Mouse (Mus musculus): Measurements from ENCODE around the gene Neurl1b. TPM values are rescaled to one million over a fixed set of nuclear protein-coding genes. Genes with fewer than 3 reads are reported as not detected.

Neurl1b gene
- polyA plus RNA-seq, 1 experiment, result not detected

DNA sequence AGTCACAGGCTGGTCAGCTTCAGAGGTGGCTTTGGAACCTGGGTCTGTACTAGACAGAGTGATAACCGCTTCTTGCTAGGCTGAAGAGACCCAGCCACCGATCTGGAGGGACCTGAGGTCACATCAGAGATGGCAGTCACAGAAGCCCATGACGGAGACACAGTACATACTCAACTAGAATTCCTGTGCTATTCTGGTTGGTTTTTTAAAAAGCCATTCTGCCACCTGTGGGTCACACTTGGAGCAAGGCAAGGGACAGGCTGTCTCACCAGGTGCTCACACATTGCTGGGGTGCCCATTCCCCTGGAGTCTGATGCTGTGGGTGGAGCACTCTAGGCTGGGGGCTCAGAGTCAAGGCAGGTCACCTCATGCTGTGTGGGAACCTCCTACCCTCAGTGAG is 1.5 kb downstream of the Neurl1b start:
- H3K4me3 ChIP-seq (ENCODE audit: insufficient read depth, low read depth, low read length), result peak overlapping the region; percentile 71
- H3K4me1 ChIP-seq (ENCODE audit: control insufficient read depth, insufficient read depth, low read length), result peaks cover 32% of the 10 kb centered on the region
- peak overlapping the region; percentile 28; the same call in 1 of the 2 replicates for H3K27ac ChIP-seq (ENCODE audit: insufficient read depth, low read depth, low read length)
- no peak for TF ChIP-seq POLR2A (IDR thresholded peaks at IDR 0.05; ENCODE audit: insufficient read depth, low read depth, low read length)
- TF ChIP-seq CTCF (IDR thresholded peaks at IDR 0.05; ENCODE audit: insufficient read depth, low read depth, low read length), result no peak
- WGBS, result 41% methylated on average over 3 of the region's 3 CpGs

DNA sequence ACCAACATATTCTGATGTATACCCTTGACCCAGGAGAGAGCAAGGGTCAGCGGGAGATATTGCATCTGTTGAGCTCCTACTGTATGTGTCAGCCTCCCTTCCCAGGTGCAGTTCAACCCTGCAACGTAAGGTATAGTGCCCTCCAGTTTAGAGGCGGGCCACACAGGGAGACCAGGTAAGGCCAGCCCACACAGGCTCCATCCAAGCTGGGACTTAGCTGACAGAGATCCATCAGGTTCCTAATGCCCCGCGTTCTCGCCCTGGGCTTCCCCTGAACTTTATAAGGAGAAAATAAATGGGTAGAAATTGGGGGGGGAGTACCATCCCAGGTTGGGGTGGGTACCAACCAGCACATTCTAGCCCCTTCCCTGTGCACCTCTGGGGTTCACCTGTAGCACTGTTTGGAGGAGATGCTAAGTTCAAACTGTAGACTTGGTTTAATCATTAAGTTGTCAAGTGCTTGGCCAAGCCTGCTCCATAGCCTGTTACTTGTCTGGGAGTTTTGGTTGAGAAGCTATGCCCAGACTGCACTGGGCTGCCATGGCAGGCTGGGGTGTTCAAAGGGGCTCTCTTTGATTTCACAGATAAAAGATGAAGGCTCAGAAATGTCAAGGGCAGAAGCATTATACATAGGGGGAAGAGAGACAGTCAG is 3.3 kb downstream of the Neurl1b start:
- WGBS, result 92% methylated on average over 6 of the region's 6 CpGs
- TF ChIP-seq CTCF (IDR thresholded peaks at IDR 0.05; ENCODE audit: insufficient read depth, low read depth, low read length), result no peak
- H3K4me1 ChIP-seq (ENCODE audit: control insufficient read depth, insufficient read depth, low read length), result peaks cover 37% of the 10 kb centered on the region
- H3K27ac ChIP-seq (ENCODE audit: insufficient read depth, low read depth, low read length), result no peak overlapping the region
- H3K4me3 ChIP-seq (ENCODE audit: insufficient read depth, low read depth, low read length), result no peak overlapping the region

DNA sequence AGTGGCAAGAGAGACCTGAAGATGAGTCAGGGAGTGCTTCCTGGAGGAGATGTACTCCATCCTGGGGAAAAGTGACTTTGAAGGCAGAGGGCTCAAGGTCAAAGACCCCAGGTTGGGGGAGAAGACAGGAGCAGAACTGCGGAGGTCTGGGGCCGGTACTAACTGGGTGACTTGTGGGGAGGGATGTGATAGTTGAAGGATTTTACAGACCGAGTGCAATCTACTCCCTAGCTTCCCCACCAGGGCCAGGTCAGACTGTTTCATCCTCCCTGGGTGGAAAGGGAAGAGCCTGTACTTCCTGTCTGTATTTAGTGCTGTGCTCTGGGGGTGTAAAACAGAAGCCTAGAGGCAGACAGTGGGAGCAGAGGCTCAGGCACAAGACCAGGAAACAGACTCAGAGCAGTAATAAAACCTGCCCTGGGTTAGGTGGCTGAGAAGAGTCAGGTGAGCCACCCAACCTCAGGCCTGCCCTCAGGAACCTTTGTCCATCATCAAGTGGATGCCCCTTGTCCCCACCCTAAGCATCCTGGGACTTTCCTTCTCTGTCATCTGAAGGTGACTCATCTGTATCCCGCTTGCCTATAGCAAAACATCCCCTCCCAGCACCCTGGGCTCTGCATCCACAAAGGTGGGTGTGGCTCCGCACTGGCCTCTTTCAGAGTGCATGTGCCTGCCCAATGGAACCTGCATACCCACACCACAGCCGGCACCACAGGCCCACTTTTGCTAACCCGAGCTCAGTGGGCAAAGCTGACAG is 6.0 kb downstream of the Neurl1b start:
- WGBS, result 63% methylated on average over 7 of the region's 7 CpGs
- Histone ChIP-seq H3K27ac (ENCODE audit: insufficient read depth, low read depth, low read length) (peak overlapping the region; percentile 56), H3K4me1 (ENCODE audit: control insufficient read depth, insufficient read depth, low read length) (peaks cover 53% of the 10 kb centered on the region), H3K4me3 (ENCODE audit: insufficient read depth, low read depth, low read length) (no peak overlapping the region)
- TF ChIP-seq POLR2A (IDR thresholded peaks at IDR 0.05; ENCODE audit: insufficient read depth, low read depth, low read length) (no peak), CTCF (IDR thresholded peaks at IDR 0.05; ENCODE audit: insufficient read depth, low read depth, low read length) (0 out of 2 replicates have a peak, but pooled peaks have one; percentile 5)

DNA sequence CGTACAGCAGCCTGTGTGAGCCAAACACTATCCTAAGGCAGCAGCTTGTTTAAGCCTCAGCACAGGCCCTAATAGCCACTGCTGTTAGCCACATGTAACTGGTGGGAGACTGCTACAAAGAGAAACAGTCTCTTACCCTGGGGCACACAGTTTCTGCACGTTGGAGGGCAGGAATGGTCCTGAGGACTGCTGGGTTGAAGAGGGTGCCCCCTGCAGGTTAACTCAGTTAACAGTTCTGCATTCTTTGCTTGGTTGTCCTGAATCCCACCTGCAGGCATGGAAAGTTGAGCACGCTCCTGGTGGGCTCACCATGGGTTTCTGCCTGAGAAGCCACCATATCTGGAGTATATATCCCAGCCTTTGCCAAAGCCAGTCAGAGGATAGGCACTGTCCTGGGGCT is 6.9 kb downstream of the Neurl1b start:
- 41% methylated on average over 3 of the region's 3 CpGs for WGBS
- Histone ChIP-seq H3K27ac (ENCODE audit: insufficient read depth, low read depth, low read length) (no peak overlapping the region), H3K4me3 (ENCODE audit: insufficient read depth, low read depth, low read length) (no peak overlapping the region), H3K4me1 (ENCODE audit: control insufficient read depth, insufficient read depth, low read length) (peaks cover 52% of the 10 kb centered on the region)
- TF ChIP-seq POLR2A (IDR thresholded peaks at IDR 0.05; ENCODE audit: insufficient read depth, low read depth, low read length) (no peak), CTCF (IDR thresholded peaks at IDR 0.05; ENCODE audit: insufficient read depth, low read depth, low read length) (peak; percentile 48; the same call in 1 of the 2 replicates)

DNA sequence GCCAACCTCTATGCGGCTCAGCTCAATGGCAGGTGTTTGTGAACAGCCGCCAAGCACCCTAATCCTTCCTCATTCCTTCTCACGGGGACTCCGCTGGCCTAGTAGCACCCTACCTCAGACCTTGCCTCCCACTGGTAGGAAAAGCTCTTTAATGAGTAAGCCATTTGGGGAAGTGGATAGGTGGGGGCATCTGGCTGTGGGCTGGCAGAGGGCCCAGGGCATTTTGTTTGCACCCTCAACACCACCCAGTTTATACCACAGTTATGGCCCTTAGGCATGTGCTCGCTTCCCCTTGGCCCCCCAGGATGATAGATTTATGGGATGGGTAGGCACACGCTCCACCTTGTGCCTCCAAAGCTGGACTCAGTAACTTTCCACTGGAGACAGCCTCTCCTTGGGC is 7.8 kb downstream of the Neurl1b start:
- H3K27ac ChIP-seq (ENCODE audit: insufficient read depth, low read depth, low read length), result no peak overlapping the region
- peaks cover 50% of the 10 kb centered on the region for H3K4me1 ChIP-seq (ENCODE audit: control insufficient read depth, insufficient read depth, low read length)
- H3K4me3 ChIP-seq (ENCODE audit: insufficient read depth, low read depth, low read length), result no peak overlapping the region
- WGBS, result 86% methylated on average over 6 of the region's 6 CpGs
- TF ChIP-seq CTCF (IDR thresholded peaks at IDR 0.05; ENCODE audit: insufficient read depth, low read depth, low read length), result no peak

DNA sequence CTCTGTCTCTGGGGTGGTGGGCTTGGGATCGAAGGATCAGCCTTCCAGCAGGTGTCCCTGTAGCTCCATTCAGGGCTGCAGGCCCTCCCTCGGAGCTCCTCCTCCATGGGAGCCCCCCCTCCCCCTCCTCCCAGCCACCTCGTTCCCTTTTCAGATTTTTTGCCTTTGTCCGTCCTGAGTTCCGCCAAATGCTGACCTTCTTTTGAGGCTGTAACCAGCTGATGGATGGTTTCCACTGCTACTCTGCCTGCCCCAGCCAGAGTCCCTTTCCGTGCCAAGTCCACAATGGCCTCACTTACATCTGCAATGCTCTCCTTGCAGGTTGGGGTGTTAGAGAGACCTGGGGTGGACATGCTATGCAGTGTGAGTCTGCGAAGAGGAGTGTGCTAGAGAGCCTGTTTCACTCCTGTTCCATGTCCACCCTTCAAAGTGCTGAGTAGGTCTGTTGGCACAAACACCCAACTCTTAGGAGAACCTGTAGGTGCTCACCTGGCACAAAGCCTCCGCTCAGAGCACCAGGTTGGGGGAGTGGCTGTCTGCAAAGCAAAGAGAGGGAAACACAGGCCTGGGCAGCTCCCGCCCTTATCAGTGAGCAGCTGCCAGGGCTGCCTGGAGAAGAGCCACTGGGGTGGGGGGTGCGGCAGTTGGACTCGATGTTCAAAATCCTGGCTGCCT is 9.5 kb downstream of the Neurl1b start:
- TF ChIP-seq POLR2A (IDR thresholded peaks at IDR 0.05; ENCODE audit: insufficient read depth, low read depth, low read length), result no peak
- no peak for TF ChIP-seq CTCF (IDR thresholded peaks at IDR 0.05; ENCODE audit: insufficient read depth, low read depth, low read length)
- no peak overlapping the region for H3K27ac ChIP-seq (ENCODE audit: insufficient read depth, low read depth, low read length)
- peaks cover 57% of the 10 kb centered on the region for H3K4me1 ChIP-seq (ENCODE audit: control insufficient read depth, insufficient read depth, low read length)
- H3K4me3 ChIP-seq (ENCODE audit: insufficient read depth, low read depth, low read length), result no peak overlapping the region
- WGBS, result 30% methylated on average over 11 of the region's 11 CpGs

DNA sequence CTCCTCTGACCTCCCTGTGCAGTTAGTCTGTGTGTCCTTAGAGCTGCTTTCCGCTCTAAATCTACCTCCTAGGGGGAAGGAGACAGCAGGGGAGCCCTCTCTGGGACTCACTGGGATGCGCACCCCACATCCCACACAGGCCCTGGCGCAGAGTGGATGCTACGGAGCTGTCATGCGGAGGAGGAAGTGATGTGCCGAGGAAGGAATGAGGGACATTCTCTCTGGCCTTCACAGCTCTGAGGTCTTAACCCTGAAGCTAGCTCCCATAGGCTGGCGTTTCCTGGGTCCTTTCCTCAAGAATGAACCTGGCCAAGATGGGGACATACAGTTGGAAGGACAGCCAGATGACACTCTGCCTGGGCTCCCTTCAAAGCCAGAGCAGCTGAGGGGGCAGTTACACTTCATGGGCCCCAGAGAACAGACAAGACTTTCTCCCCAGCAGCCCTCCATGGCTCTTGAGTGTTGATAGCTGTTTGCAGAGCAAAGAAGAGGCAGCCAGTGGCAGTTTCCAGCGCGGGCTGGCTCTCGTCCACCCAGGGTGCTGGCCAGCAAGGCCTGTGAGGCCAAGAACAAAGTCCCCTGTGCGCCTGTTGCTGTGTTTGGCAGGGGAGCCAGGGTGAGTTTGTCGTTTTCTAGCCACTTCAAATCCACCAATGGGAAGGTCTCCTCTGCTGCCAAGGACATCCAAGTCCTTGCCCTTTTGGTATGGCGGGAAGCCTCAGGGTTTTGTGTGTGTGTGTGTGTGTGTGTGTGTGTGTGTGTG is 10.5 kb downstream of the Neurl1b start:
- TF ChIP-seq POLR2A (IDR thresholded peaks at IDR 0.05; ENCODE audit: insufficient read depth, low read depth, low read length) (no peak), CTCF (IDR thresholded peaks at IDR 0.05; ENCODE audit: insufficient read depth, low read depth, low read length) (no peak)
- Histone ChIP-seq H3K4me3 (ENCODE audit: insufficient read depth, low read depth, low read length) (no peak overlapping the region), H3K27ac (ENCODE audit: insufficient read depth, low read depth, low read length) (no peak overlapping the region), H3K4me1 (ENCODE audit: control insufficient read depth, insufficient read depth, low read length) (peaks cover 56% of the 10 kb centered on the region)
- WGBS, result 45% methylated on average over 13 of the region's 13 CpGs

DNA sequence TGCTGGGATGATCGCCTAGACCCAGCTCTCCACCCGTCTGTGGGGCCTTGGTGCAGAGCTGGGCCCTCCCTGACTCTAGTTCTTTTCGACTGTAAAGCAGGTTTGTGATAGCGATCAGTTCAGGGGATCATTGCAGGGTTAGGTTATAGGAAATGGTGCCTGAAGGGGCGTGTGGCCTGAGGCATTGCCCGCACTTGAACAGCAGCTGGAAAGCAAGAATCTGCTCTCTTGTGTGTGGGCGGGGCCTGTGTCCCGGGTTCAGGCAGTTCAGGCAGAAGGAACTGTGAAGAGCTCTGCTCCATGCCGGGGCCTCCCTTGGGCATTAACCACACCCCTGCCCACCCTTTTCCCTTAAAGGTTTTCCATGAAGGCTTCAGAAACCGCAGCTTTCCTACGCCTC is 18.7 kb downstream of the Neurl1b start:
- Histone ChIP-seq H3K27ac (ENCODE audit: insufficient read depth, low read depth, low read length) (no peak overlapping the region), H3K4me3 (ENCODE audit: insufficient read depth, low read depth, low read length) (no peak overlapping the region), H3K4me1 (ENCODE audit: control insufficient read depth, insufficient read depth, low read length) (peaks cover 33% of the 10 kb centered on the region)
- TF ChIP-seq CTCF (IDR thresholded peaks at IDR 0.05; ENCODE audit: insufficient read depth, low read depth, low read length) (no peak), POLR2A (IDR thresholded peaks at IDR 0.05; ENCODE audit: insufficient read depth, low read depth, low read length) (no peak)
- WGBS, result 62% methylated on average over 11 of the region's 11 CpGs

All from olfactory bulb, adult 2 months (tissue).